Mouse (Mus musculus) layer of hippocampus, adult 9-11 months (tissue): Measurements from ENCODE around the gene Blnk.

Source experiments
- DNase-seq: peaks from one replicate; pipeline ENCODE4 v3.0.0; 2022

Blnk gene

GRCm38 (mm10) chr19:40994057-40994585 lies at the start of gene Blnk:
TSS of gene Blnk (minus strand) at chr19:40994535.
- peak; percentile 89 for DNase-seq

- DNase-seq = no peak
These were observed 44.8 kb upstream of the Blnk start for GRCm38 (mm10) chr19:41039110-41039509.

- DNase-seq = no peak
These were observed 41.6 kb upstream of the Blnk start for GRCm38 (mm10) chr19:41035809-41036551.

GRCm38 (mm10) chr19:41031869-41032268 lies 37.5 kb upstream of the Blnk start:
- DNase-seq = no peak

GRCm38 (mm10) chr19:41031009-41031408 lies 36.7 kb upstream of the Blnk start:
- DNase-seq = no peak

- DNase-seq = no peak
These were observed 35.8 kb upstream of the Blnk start for GRCm38 (mm10) chr19:41030161-41030560.

GRCm38 (mm10) chr19:41029219-41029618 lies 34.9 kb upstream of the Blnk start, which contains the start of gene Dntt:
TSS of gene Dntt (plus strand) at chr19:41029275.
- DNase-seq = no peak

GRCm38 (mm10) chr19:41027601-41028000 lies 33.3 kb upstream of the Blnk start:
- no peak for DNase-seq

GRCm38 (mm10) chr19:41027024-41027423 lies 32.7 kb upstream of the Blnk start:
- no peak for DNase-seq

- DNase-seq = no peak
These were observed 32.2 kb upstream of the Blnk start for GRCm38 (mm10) chr19:41026551-41026950.

GRCm38 (mm10) chr19:41022244-41022643 lies 27.9 kb upstream of the Blnk start:
- peak; percentile 34 for DNase-seq

- DNase-seq = no peak
These were observed 26.2 kb upstream of the Blnk start for GRCm38 (mm10) chr19:41020537-41020936.

GRCm38 (mm10) chr19:41019164-41019675 lies 24.9 kb upstream of the Blnk start:
- no peak for DNase-seq

- DNase-seq = peak; percentile 56
These were observed 21.8 kb upstream of the Blnk start for GRCm38 (mm10) chr19:41015951-41016716.

GRCm38 (mm10) chr19:41014003-41014402 lies 19.7 kb upstream of the Blnk start:
- DNase-seq = no peak

- no peak for DNase-seq
These were observed 19.3 kb upstream of the Blnk start for GRCm38 (mm10) chr19:41013591-41013990.

- no peak for DNase-seq
These were observed 17.3 kb upstream of the Blnk start for GRCm38 (mm10) chr19:41011676-41012075.

- no peak for DNase-seq
These were observed 14.5 kb upstream of the Blnk start for GRCm38 (mm10) chr19:41008674-41009395.

GRCm38 (mm10) chr19:41007733-41008132 lies 13.4 kb upstream of the Blnk start:
- no peak for DNase-seq

GRCm38 (mm10) chr19:41007326-41007725 lies 13.0 kb upstream of the Blnk start:
- DNase-seq = no peak

- no peak for DNase-seq
These were observed 12.3 kb upstream of the Blnk start for GRCm38 (mm10) chr19:41006621-41007020.

GRCm38 (mm10) chr19:41003694-41004315 lies 9.5 kb upstream of the Blnk start:
- DNase-seq = no peak

GRCm38 (mm10) chr19:40999569-40999968 lies 5.2 kb upstream of the Blnk start:
- no peak for DNase-seq
